ENCODE assay signal across 10 mouse cellular contexts in the genomic region with DNA sequence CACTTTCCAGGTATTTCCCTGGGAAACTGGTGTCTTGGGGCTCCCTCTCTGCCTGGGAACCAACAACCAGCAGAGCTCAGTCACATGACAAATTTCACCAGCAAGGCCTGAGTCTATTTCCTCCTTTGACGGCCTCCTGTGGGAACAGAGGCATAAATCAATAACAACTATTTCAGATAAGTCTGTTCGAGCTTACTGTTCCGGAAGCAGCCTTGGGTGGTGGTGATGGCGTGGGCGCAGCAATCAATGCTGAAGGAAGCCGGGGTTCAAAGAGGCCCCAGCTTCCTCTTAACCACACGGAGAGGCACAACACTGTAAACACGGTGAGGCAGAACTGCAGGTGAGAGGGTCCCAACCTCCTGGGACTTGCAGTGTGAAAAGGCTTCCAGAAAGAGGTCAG. TPM values are rescaled to one million over a fixed set of nuclear protein-coding genes. Genes with fewer than 3 reads are reported as not detected.
A peak's percentile ranks its signal among the peaks of the same experiment; 100 is the strongest.
DNase-seq lines count a peak whose midpoint lies in the region; ATAC-seq and TF ChIP-seq lines count a peak whose summit lies in the region.
"Had no signal": no experiment of that assay in that cellular context is flagged by ENCODE, and none has a peak within 500 bp of the region (broad histone marks: within the 10 kb centered on the region; RNA-seq: fewer than 3 reads in every experiment).

No protein-coding gene starts in this region.

- ATAC-seq in midbrain, embryonic 11.5 days (ENCODE audit: low FRiP score), result no peak
- no peak for ATAC-seq in midbrain, embryonic 13.5 days
- no peak for ATAC-seq in kidney, postnatal 0 days (replicated peaks; ENCODE audit: low FRiP score, low read depth)

- 73% methylated on average over 8 of the region's 8 CpGs for WGBS in midbrain, embryonic 11.5 days
- WGBS in midbrain, embryonic 13.5 days, result 74% methylated on average over 8 of the region's 8 CpGs
- WGBS in kidney, postnatal 0 days, result 39% methylated on average over 8 of the region's 8 CpGs
- WGBS in embryonic facial prominence, embryonic 10.5 days, result 77% methylated on average over 8 of the region's 8 CpGs
- 79% methylated on average over 8 of the region's 8 CpGs for WGBS in midbrain, embryonic 10.5 days

- TF ChIP-seq CTCF in kidney, postnatal 0 days (IDR thresholded peaks at IDR 0.05; ENCODE audit: low read depth), result no peak

- H3K4me2 ChIP-seq in midbrain, embryonic 11.5 days, result no peak overlapping the region
- H3K4me2 ChIP-seq in midbrain, embryonic 13.5 days (replicated peaks), result no peak overlapping the region
- no peak overlapping the region for H3K4me2 ChIP-seq in kidney, postnatal 0 days (ENCODE audit: low read length)
- H3K4me2 ChIP-seq: heart, embryonic 13.5 days had no signal

- intact Hi-C loops in heart, postnatal 14 days (cut with DNase I), result no loop called here

- H3K9me3 ChIP-seq in midbrain, embryonic 11.5 days (ENCODE audit: control insufficient read depth, low read length), result no peaks in the 10 kb centered on the region; the same call in 1 of the 2 replicates
- H3K9me3 ChIP-seq in midbrain, embryonic 13.5 days, result peaks cover 3% of the 10 kb centered on the region; the same call in 1 of the 2 replicates
- no peaks in the 10 kb centered on the region for H3K9me3 ChIP-seq in kidney, postnatal 0 days (replicated peaks; ENCODE audit: low read length)
- no peaks in the 10 kb centered on the region for H3K9me3 ChIP-seq in embryonic facial prominence, embryonic 10.5 days
- no peaks in the 10 kb centered on the region for H3K9me3 ChIP-seq in midbrain, embryonic 10.5 days (replicated peaks)

- H3K27ac ChIP-seq in midbrain, embryonic 11.5 days (ENCODE audit: low read depth, low read length), result no peak overlapping the region
- H3K27ac ChIP-seq in midbrain, embryonic 13.5 days, result no peak overlapping the region
- no peak overlapping the region for H3K27ac ChIP-seq in kidney, postnatal 0 days
- no peak overlapping the region for H3K27ac ChIP-seq in embryonic facial prominence, embryonic 10.5 days (replicated peaks)
- H3K27ac ChIP-seq in midbrain, embryonic 10.5 days (replicated peaks), result no peak overlapping the region
- H3K27ac ChIP-seq: heart, embryonic 13.5 days had no signal

- no peak overlapping the region for H3K4me3 ChIP-seq in midbrain, embryonic 11.5 days (ENCODE audit: low read depth, low read length)
- no peak overlapping the region for H3K4me3 ChIP-seq in midbrain, embryonic 13.5 days (replicated peaks)
- no peak overlapping the region for H3K4me3 ChIP-seq in kidney, postnatal 0 days (replicated peaks; ENCODE audit: low read depth, low read length)
- no peak overlapping the region for H3K4me3 ChIP-seq in embryonic facial prominence, embryonic 10.5 days
- no peak overlapping the region for H3K4me3 ChIP-seq in midbrain, embryonic 10.5 days
- H3K4me3 ChIP-seq: heart, embryonic 13.5 days; megakaryocyte, embryonic 14.5 days had no signal

- no peaks in the 10 kb centered on the region for H3K4me1 ChIP-seq in midbrain, embryonic 11.5 days (ENCODE audit: control insufficient read depth, insufficient read depth, low read length)
- H3K4me1 ChIP-seq in midbrain, embryonic 13.5 days (replicated peaks), result no peaks in the 10 kb centered on the region; the same call in 1 of the 2 replicates
- no peaks in the 10 kb centered on the region for H3K4me1 ChIP-seq in kidney, postnatal 0 days (replicated peaks; ENCODE audit: insufficient read depth, low read length)
- peaks cover 5% of the 10 kb centered on the region for H3K4me1 ChIP-seq in embryonic facial prominence, embryonic 10.5 days
- H3K4me1 ChIP-seq in midbrain, embryonic 10.5 days, result no peaks in the 10 kb centered on the region

- DNase-seq in midbrain, embryonic 11.5 days (ENCODE audit: low spot score, missing footprints), result peak; percentile 35
- DNase-seq in kidney, postnatal 0 days (ENCODE audit: low spot score), result peak; percentile 52
- peak; percentile 63 to 82 for DNase-seq in spleen, adult 18-20 months
- no peak for DNase-seq in embryonic facial prominence, embryonic 10.5 days (ENCODE audit: low spot score)
- DNase-seq in midbrain, embryonic 10.5 days (ENCODE audit: low spot score), result no peak
- DNase-seq in heart, postnatal 14 days, result no peak
- no peak for DNase-seq in embryo, embryonic 10.5 days (ENCODE audit: low spot score)

- no peaks in the 10 kb centered on the region for H3K27me3 ChIP-seq in midbrain, embryonic 11.5 days (ENCODE audit: control insufficient read depth, insufficient read depth, low read length)
- no peaks in the 10 kb centered on the region for H3K27me3 ChIP-seq in midbrain, embryonic 13.5 days
- no peaks in the 10 kb centered on the region for H3K27me3 ChIP-seq in kidney, postnatal 0 days (ENCODE audit: insufficient read depth, low read length)
- H3K27me3 ChIP-seq in embryonic facial prominence, embryonic 10.5 days (replicated peaks; ENCODE audit: low read depth, poor library complexity, severe bottlenecking), result 0 out of 2 replicates have a peak, but pooled peaks cover 3% of the 10 kb centered on the region
- 0 out of 2 replicates have a peak, but pooled peaks cover 1% of the 10 kb centered on the region for H3K27me3 ChIP-seq in midbrain, embryonic 10.5 days (ENCODE audit: low read depth, poor library complexity, severe bottlenecking)

- no peaks in the 10 kb centered on the region for H3K36me3 ChIP-seq in midbrain, embryonic 11.5 days (ENCODE audit: control insufficient read depth, insufficient read depth, low read length)
- no peaks in the 10 kb centered on the region for H3K36me3 ChIP-seq in midbrain, embryonic 13.5 days
- no peaks in the 10 kb centered on the region for H3K36me3 ChIP-seq in kidney, postnatal 0 days (ENCODE audit: insufficient read depth, low read length)
- no peaks in the 10 kb centered on the region for H3K36me3 ChIP-seq in embryonic facial prominence, embryonic 10.5 days (replicated peaks)
- no peaks in the 10 kb centered on the region for H3K36me3 ChIP-seq in midbrain, embryonic 10.5 days
- H3K36me3 ChIP-seq: heart, embryonic 13.5 days had no signal

- no peak overlapping the region for H3K9ac ChIP-seq in midbrain, embryonic 11.5 days (ENCODE audit: low read length)
- no peak overlapping the region for H3K9ac ChIP-seq in midbrain, embryonic 13.5 days (replicated peaks)
- H3K9ac ChIP-seq in kidney, postnatal 0 days (ENCODE audit: low read depth, low read length), result no peak overlapping the region
- H3K9ac ChIP-seq: heart, embryonic 13.5 days had no signal

RNA-seq across cellular contexts. Expression of gene 1700016K19Rik, which starts 23.0 kb away (rescaled TPM):
- polyA plus RNA-seq in midbrain, embryonic 11.5 days (2014; fragmentation: Nextera tagmentation; extraction: Ambion mirVana), result 0.23 TPM in 1 of 2 replicates, not detected in the other
- 0.97 and 1.8 TPM in 2 replicates for polyA plus RNA-seq in midbrain, embryonic 13.5 days (2015; fragmentation: Nextera tagmentation; extraction: Ambion mirVana)
- polyA plus RNA-seq in kidney, postnatal 0 days (2015; fragmentation: Nextera tagmentation; extraction: Ambion mirVana), result 0.38 and 0.50 TPM in 2 replicates
- 0.65 and 0.99 TPM in 2 replicates for polyA plus RNA-seq in embryonic facial prominence, embryonic 10.5 days (2016; fragmentation: Nextera tagmentation; extraction: Ambion mirVana)
- polyA plus RNA-seq in midbrain, embryonic 10.5 days (2016; fragmentation: Nextera tagmentation; extraction: Ambion mirVana), result 0.12 TPM in 1 of 2 replicates, not detected in the other
- under 1 TPM in 1 of 2 experiments, not detected in 1; 0.62 TPM for total RNA-seq in heart, postnatal 14 days (2021)
- polyA plus RNA-seq: heart, embryonic 13.5 days had no signal

RNA-seq across cellular contexts. Expression of gene Rph3al, which starts 38.5 kb away (rescaled TPM):
- polyA plus RNA-seq in midbrain, embryonic 11.5 days (2014; fragmentation: Nextera tagmentation; extraction: Ambion mirVana), result 0.66 and 1.1 TPM in 2 replicates
- polyA plus RNA-seq in midbrain, embryonic 13.5 days (2015; fragmentation: Nextera tagmentation; extraction: Ambion mirVana), result 1.9 and 2.4 TPM in 2 replicates
- 14.5 and 15.4 TPM in 2 replicates for polyA plus RNA-seq in kidney, postnatal 0 days (2015; fragmentation: Nextera tagmentation; extraction: Ambion mirVana)
- polyA plus RNA-seq in embryonic facial prominence, embryonic 10.5 days (2016; fragmentation: Nextera tagmentation; extraction: Ambion mirVana), result 2.2 and 3.5 TPM in 2 replicates
- 1.1 TPM in 2 replicates for polyA plus RNA-seq in midbrain, embryonic 10.5 days (2016; fragmentation: Nextera tagmentation; extraction: Ambion mirVana)
- 10 to 100 TPM; 12.8 to 16.6 TPM for total RNA-seq in heart, postnatal 14 days (2021)

RNA-seq across cellular contexts. Expression of gene Rflnb, which starts 50.8 kb away (rescaled TPM):
- polyA plus RNA-seq in midbrain, embryonic 11.5 days (2014; fragmentation: Nextera tagmentation; extraction: Ambion mirVana), result 13.4 and 13.9 TPM in 2 replicates
- polyA plus RNA-seq in midbrain, embryonic 13.5 days (2015; fragmentation: Nextera tagmentation; extraction: Ambion mirVana), result 6.2 and 7.2 TPM in 2 replicates
- polyA plus RNA-seq in kidney, postnatal 0 days (2015; fragmentation: Nextera tagmentation; extraction: Ambion mirVana), result 39.3 and 43.1 TPM in 2 replicates
- polyA plus RNA-seq in embryonic facial prominence, embryonic 10.5 days (2016; fragmentation: Nextera tagmentation; extraction: Ambion mirVana), result 24.6 and 29.7 TPM in 2 replicates
- polyA plus RNA-seq in midbrain, embryonic 10.5 days (2016; fragmentation: Nextera tagmentation; extraction: Ambion mirVana), result 14.9 and 16.5 TPM in 2 replicates
- total RNA-seq in heart, postnatal 14 days (2021), result 10 to 100 TPM; 61.0 to 62.9 TPM

Comparison
In these comparisons a context has a peak if more than half of its experiments do, and no peak if none do; other contexts are left out.
1. DNase-seq: peak in midbrain, embryonic 11.5 days (single experiment), kidney, postnatal 0 days (single experiment) and spleen, adult 18-20 months (2 of 2); none in embryonic facial prominence, embryonic 10.5 days (single experiment), midbrain, embryonic 10.5 days (single experiment), heart, postnatal 14 days (0 of 2) and embryo, embryonic 10.5 days (single experiment).